Mouse (Mus musculus): ENCODE measurements around the gene Ddx23. TPM values are rescaled to one million over a fixed set of nuclear protein-coding genes. Genes with fewer than 3 reads are reported as not detected.

Ddx23 gene
- total and polyA plus RNA-seq, 3 experiments, result 27.7 to 84.6 (median 65.5) TPM

DNA sequence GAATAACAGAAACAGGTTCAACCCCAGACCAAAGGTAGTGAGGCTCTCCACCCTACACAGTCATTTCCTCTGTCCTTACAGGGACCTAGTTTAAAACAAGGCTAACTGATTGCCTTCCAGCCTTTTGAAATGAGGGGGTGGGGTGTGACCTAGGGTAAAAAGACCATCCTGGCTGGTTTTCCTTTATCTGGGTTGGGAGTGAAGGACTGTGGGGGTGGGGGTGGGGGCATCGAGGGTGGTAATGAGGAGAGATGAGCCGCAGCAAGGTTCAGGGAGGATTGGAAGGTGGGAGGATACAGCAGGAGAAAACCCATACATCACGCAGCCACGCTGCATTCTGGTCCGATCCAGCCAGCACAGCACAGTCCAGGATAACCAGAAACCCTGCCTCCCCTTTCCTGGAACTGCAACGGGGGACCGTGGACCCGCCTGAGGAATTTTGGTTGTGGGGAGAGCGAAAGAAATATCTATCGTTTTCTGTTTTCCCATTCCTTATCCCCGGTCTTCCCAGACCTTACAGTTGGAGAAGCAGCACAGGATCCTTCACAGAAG is 12.4 kb upstream of the Ddx23 start:
- no peak for DNase-seq

DNA sequence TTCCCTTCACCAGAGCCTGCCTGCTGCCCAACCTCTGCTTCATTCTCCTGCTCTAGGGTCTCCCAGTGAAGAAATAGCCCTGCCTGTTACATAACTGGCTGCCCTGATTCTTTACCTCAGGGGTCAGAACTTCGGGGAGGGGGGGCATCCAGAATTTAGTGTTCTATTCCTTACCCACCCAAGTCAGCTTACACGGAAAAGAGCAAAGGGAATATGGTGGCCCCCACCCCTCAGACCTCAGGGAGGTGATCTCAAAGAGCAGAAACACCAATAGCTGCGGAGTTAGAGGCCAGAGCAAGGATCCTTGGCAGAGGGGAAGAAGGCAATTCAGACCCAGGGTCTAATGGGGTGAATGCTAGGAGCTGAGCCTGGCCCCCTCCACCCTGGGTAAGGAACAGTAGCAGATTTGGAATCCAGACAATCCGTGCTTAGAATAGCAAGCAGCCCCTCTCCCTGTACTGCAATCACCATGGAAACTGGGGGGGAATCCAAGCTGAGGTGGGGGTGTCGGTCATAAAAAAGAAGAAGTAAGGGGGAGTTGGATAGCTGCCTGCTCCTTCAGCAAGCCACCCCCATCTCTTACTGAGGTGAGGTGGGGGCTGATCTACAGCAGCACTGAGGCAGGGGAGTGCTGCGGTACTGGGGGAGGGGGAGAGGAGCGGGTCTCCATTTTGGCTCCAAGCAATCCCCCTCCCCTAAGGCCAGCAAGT is 11.7 kb upstream of the Ddx23 start:
- no peak for DNase-seq

DNA sequence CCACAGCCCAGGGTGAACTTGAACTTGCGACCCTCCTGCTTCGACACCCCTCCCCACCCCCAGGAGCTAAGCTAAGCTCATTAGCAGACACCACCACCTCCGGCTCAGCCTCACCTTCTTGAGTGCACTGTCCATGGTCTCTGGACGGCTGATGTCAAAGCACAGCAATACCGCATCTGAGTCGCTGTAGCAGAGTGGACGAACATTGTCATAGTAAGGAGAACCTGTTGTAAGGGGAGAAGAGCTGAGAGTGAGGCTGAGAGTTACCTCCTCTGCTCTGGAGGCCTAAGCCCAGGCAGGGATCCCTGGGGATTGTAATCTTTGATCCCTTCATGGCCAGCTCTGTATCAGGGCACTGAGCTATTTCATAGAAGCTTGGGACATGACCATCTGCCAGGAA is 11.0 kb upstream of the Ddx23 start:
- DNase-seq, result no peak

DNA sequence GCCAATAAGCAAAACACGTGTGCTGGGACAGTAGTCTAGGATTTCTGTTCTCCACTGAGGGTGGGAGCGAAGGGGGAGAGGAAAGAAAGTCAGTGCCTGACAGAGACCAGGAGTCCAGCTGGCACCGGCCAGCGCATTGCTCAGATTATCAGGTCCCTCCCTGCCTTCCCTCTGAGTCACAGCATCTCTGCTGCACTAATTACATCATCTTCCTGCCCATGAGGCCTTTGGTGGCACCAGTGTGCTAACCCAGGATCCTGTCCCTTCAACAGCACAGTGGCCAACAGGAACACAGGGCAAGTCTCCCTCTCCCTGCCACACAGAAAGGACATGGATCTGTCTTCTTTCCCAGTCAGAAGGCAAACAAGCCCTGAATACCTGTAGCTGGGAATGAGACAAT is 9.9 kb upstream of the Ddx23 start:
- DNase-seq, result peak; percentile 77

DNA sequence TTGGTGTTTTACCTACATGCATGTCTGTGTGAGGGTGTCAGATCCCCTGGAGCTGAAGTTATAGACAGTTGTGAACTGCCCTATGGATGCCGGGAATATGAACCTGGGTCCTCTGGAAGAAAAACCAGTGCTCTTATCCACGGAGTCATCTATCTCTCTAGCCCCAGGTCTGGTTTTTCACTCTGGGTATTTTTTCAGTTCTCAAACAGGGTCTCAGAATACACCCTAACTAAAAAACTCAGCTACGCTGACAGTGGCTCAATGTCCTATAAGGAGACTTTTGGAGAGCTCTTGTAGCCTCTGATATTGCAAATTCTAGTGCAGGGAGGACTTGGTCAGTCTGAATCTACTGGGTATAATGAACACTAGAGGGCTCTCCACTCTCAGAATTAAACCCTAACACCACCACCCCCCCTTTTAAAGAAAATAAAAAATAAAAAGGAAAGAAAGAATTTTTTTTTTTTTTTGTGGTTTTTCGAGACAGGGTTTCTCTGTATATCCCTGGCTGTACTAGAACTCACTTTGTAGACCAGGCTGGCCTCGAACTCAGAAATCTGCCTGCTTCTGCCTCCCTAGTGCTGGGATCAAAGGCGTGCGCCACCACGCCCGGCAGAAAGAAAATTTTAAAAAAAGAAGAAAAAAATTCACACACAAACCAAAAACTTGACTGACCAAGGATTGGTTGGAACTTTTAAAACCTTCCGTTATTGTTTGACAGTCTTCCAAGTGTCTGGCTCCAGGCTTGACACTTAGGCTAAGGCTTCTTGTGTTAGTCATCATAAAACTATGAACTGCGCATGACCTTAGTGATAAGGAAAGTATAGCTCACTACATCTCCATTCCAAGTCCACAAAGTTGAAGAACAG is 1.6 kb upstream of the Ddx23 start:
- DNase-seq, result no peak

DNA sequence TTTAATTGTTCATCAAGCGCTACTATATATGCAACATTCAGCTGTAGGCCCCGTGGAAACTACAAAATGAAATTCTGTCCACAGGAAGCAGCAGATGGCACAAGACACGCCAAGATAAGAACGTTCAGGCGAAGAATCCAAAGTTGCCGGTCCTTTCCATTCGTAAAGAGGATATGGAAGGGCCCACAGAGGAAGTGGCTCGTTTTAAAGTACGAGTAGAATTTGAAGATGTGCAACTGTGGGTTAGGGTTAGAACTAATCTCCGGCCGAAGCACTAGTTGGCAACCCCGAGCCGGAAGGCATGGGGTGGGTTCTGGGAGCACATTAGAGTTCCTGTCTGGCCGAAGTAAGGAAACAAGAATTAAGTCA is 512 bp downstream of the Ddx23 start:
- no peak for DNase-seq

DNA sequence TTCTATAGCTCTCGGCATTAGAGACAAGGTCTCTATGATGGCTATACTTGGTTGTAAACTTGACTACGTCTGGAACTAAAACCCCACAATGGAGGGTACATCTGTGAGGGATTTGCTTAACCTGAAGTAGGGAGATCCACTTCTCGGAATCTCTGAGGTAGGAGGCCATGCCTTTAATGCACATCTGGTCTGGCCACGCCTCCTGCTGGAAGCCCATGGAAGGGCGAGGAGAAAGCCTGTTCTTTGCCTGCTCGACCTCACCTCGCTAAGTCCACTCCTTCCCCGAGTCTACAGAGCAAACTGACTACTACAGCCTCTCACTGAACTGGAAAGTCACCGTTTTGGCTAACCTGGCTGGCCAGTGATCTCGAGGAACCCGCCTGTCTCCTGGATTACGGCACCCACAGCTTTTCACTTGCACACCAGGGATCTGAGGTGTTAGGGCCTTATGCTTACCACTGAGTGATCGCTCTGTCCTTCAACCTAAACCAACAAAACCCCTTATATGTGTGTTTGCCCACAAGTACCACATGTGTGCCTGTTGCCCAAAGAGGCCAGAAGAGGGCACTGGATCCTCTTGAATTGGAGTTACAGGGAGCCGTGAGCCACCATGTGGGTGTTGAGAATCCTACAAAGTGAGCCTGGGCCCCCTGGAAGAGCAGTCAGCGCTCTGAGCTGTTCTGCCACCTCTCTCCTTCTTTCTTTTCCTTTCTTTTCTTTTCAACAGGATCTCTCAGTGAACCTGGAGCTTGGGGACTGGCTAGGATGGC is 5.5 kb downstream of the Ddx23 start:
- DNase-seq, result no peak

DNA sequence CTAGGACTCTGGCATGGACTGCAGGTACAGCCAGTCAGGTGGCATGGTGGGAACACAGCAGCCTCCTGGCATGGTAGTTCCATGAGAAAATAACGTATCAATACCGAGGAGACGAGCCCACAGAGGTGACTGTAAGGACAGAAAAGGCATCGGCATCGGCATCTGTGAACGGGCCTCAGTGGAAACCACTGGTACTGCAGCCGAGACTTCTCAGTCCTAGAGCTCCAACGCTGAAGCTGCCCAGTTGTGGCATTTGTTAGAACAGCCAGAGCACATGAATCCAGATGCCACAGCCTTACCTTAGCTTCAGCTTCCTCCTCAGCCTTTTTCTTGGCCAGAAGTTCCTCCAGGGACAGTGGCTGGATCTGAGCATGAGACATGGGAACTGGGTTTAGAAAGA is 10.5 kb downstream of the Ddx23 start:
- no peak for DNase-seq

DNA sequence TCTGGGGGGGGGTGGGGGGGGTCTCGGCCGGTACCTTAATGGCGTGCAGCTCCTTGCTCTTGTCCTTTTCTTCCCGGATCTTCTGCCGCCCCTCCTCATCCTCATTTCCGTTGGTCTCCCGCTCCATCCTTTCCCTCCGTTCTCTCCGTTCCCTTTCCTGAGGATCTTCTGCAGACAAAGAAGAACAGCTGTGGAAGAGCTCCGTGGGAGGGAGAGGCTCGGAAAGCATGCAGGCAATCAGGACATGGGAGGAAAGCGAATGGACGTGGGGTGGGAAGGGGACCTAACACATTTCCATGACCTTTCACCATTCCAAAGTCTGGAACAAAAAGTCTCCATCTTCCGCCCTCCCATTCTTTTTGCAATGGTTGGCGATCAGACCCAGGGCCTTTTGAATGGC is 11.3 kb downstream of the Ddx23 start:
- DNase-seq, result no peak

DNA sequence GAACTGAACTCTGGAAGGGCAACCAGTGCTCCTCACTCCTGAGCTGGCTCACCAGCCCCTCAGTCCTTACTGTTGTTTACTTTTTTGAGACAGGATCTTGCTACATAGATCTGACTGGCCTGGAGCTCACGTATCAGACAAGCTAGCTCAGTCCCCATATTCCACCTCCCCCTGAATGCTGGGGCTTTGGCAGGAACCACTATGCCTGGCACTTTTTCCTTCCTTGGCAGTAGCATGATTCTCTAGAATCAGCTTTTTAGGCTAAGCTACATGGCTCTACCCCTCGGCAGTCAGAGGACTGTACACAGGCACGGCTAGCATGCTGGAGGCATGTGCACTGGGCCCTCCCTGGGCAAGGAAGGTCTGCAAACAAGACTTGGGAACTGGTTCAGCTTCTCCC is 14.6 kb downstream of the Ddx23 start:
- DNase-seq, result no peak

DNA sequence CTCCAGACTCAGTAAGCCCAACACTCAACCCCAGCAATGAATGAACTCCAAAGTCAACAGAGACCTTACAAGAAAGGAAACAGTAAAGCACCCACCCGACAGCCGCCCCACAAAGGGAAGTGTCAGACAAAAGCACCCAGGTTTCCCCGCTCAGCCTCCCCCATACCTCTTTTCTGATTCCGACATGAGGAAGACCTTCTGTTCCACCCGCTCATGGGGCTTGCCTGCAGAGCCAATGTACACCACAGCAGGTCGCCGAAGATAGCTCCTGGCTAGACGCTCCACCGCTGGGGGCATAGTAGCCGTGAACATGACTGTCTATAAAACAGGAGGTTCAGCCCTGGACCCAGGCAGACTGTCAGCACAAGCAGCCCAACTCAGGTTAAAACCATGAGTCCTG is 15.4 kb downstream of the Ddx23 start:
- no peak for DNase-seq

DNA sequence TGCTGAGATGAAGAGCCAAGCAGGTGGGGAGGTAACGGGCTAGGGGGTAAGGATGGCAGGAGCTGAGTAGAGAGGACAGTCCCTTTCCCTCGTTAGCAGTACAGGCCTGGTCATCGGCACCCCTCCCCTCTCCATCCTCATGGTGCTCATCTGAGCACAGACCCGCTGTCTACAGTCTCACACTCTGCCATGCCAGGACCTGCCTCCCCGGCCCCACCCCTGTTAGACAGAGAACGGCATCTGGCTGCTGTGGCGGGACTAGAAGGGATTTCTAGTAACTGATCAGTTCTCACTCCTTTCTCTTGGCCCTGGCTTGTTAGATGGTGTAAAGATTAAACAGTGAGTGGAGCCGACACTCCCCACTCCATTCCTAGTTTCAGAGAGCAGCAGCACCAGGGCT is 16.0 kb downstream of the Ddx23 start:
- DNase-seq, result no peak

DNA sequence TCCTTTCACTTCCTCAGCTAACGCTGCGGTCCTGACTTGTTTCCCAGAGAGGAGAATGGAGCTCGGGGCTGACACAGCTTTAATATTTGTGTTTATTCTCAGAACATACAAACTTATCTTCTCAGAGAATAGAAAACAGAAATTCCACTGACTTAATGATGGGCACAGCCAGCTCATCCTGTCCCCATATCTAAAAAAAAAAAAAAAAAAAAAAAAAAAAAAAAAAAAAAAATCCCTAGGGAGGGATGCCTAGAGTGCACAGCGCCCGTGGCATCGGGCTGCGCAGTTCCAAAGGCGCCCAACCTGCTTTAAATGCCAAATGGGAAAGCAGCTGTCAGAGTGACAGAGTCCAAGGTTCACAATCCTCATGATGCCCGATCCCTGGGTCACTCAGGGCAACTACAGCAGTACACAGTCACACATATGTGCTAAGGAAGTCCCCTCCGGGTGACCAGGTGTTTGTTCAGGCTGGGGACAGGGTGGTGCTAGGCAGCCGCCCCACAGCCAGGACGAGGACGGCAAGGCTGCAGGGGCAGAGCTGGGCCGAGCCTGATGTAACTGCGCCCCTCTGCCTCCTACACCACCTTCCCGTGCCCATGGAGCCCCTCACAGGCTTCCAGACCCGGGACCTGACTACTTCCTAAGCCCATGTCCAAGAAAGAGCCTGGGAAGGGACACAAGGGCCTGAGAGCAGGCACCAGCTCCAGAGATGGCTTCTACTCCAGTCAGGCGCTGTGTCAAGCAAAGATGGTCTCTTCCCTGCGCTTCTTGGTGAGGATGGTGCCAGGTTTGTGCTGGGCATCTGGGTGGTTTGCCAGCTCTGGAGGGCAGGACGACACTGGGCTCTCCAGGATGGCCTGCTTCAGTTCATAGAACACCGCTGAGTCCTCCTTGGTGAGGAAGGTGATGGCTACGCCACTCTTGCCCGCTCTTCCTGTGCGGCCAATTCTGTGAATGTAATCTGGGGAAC is 17.4 kb downstream of the Ddx23 start:
- no peak for DNase-seq

DNA sequence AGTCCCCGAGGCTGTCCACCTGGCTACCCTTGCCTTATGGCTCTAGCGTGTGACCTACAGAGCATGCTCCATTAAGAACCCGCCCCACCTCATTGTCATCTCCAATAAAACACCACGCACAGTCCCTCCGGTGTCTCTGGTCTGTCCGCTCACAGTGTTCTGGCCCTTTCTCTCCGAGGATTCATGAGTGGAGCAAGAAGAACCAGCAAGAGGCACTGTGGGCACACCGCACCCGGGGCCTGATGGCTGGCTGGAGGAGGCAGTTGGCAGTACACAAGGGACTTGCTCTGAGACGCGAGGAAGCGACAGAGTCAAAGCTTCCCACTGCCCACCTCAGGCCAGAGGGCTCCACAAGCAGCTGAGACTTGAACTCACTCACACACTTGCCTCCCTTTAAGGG is 18.3 kb downstream of the Ddx23 start:
- DNase-seq, result no peak

DNA sequence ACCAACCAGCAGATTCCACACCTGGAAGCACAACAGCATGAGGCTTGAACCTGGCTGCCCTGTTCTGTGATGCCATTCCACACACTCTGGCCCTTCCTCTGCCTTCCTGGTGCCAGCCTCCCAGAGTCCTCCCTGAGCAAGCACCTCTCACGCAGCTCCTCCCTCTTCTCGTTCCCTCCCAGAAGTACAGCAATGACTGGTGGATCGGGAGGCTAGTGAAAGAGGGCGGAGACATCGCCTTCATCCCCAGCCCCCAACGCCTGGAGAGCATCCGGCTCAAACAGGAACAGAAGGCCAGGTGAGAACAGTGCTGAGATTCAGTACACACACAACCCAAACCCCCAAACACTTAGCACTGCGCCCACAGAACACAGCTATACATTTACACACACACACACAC is 22.5 kb downstream of the Ddx23 start:
- no peak for DNase-seq

DNA sequence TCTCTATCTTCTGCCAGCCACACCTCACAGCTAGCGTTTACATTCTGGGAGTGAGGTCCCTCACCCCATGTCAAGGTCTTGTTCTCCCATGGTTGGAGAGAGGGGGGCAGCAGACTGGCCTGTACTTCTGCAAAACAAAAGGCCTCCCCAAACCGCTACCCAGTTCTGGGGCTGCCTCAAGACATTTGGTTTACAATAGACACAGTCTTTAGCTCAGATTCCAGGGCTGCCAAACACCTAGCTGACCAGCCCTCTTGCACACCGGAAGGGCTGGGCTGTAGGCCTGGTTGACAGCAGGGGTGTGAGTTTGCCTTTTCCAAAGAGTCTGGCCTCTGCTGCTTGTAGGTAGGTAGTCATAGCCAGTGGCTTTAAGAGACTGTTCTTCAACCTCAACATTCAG is 25.5 kb downstream of the Ddx23 start:
- no peak for DNase-seq

DNA sequence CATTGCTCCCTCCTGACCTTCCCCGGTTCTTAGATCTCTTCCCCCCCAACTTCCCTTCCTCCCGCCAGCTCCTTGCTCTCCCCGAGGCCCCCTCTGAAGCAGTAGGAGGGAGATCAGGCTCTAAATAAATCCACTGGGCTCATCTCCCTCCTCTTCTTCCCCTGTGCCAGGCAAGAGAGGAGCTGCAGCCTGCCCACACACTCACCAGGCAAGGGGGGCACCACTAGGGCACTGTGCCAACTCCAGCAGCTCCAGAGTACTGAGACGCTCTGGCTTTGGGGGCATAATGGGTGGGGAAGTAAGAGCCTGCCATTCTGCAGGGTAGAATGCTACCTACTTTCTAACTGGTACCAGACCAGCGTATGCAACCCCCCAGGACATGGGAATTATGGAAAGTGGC is 26.2 kb downstream of the Ddx23 start:
- no peak for DNase-seq

DNA sequence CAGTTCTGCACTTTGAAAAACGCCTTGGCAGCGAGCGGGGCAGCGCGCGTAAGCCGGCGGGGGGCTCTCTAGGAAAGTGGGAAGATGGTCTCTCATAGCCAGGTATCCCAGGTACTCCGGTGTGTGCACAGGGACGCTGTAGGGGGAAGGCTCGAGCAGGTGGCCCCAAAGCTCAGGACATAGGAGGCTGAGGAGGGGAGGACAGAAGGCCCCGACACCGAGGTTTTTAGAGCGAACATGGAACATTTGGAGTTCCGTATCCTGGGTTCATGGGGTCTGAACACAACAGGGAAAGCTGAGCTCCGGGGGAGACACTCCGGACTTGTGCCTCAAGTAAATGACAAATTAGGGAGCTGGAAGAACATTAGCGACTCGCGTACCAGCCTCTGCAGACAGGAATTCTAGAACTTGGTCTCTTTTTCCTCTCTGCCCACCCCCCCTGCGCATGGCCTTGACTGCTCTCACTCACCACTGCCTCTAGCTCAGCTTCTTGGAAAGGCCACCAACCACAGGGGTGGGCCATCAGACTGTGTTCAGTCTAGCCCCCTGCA is 27.3 kb downstream of the Ddx23 start:
- peak; percentile 57 for DNase-seq

DNA sequence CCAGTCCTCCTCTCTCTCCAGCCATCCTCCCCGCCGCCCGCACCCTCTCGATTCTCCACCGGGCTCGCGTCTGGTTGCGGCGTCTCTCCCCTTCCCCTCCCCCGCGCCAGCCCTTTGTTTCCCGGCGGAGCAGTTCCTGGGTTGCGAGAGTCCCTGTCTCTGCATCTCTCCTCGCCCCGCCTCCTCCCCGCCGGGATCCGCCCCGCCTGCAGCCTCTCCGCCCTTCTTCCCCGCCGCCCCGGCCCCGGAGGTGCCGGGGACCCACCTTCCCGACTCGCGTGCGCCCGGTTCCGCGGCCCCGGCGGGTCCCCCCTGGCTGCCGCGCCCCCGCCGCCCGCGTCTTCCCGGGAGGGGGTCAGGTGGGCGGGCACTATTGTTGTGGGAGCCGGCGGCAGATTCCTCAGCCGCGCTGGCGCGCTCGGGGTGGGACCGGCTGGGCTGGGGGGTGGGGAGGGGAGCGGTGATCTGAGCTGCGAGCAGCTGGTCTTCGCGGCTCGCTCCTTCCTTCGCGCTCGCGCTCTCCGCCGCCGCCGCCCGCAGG is 28.1 kb downstream of the Ddx23 start:
- DNase-seq, result peak; percentile 92

DNA sequence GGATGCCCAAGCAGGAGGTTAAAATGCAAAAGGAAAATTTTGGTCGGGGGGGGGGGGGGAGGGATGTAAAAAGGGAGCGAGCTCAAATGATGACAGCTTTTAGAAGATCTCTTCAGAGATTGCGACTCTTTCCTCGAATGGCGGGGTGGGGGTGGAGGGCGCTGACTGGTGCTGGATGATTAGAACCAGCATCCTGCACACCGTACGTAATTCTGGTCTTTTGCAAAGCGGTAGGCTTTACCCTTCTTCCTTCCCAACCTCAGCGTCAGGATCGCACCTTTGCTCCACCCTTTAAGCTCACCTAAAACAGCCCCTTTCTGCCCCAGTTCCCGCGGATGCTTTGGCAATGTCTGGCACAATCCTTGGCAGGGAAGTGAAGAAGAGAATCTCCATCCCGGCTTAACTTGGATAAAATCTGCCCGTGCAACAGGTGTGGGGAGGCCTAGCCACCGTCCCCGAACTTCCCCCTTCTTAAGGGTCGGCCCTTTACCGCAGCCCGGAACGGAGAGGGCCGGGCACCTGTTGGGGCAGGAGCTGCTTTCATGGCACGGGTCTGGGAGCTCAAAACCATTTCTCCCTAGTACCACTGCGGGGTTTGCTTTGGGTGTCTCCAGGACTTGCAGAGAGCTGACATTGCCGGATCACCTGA is 28.7 kb downstream of the Ddx23 start:
- no peak for DNase-seq

Measured in adrenal gland, adult 2 months (tissue).